Mouse (Mus musculus): ENCODE data around the gene Vmn1r85.

Gene Vmn1r85

GRCm38 (mm10) chr7:13037901-13038555 is 56.9 kb downstream of the Vmn1r85 start, which contains the start of gene Ube2m:
TSS of gene Ube2m (minus strand) at chr7:13038275.
- DNase-seq: peak; percentile 100

- no peak for DNase-seq
Observed at GRCm38 (mm10) chr7:13037366-13037765, 57.6 kb downstream of the Vmn1r85 start.

GRCm38 (mm10) chr7:13036806-13037205 is 58.2 kb downstream of the Vmn1r85 start:
- DNase-seq: no peak

GRCm38 (mm10) chr7:13035211-13035855 is 59.6 kb downstream of the Vmn1r85 start:
- DNase-seq: peak; percentile 24

- peak; percentile 98 for DNase-seq
Observed at GRCm38 (mm10) chr7:13034148-13034977, 60.6 kb downstream of the Vmn1r85 start, which contains the start of gene Chmp2a. TSS of gene Chmp2a (minus strand) at chr7:13034807.

- no peak for DNase-seq
Observed at GRCm38 (mm10) chr7:13033451-13034147, 61.4 kb downstream of the Vmn1r85 start.

Measured in lung, postnatal 10 days (tissue).